Mouse (Mus musculus) liver, embryonic 14.5 days (tissue): ENCODE measurements around the gene Ccdc51. TPM values are rescaled to one million over a fixed set of nuclear protein-coding genes. Genes with fewer than 3 reads are reported as not detected.
"Not testable (repeated sequence)": the region's sequence is repeated elsewhere in the genome, so short reads cannot be mapped to it uniquely, and the experiment has no call there.

Experiments used
- ATAC-seq: fragments of 200-750 bp; cut with Nextera tagmentation; 2 replicates; pipeline ENCODE4 v1.8.0; 2017; ENCODE audit warnings: moderate number of reproducible peaks, mild to moderate bottlenecking, moderate library complexity; ENCODE audit not compliant: insufficient read depth
- DNase-seq, 3 experiments: peaks; one replicate each; pipeline ENCODE4 v3.0.0-alpha.2; 2012 to 2013; ENCODE audit warnings: low read depth in 3 of 3, low spot score in 3 of 3
- H3K27ac ChIP-seq: fragments of 300-500 bp; sonication (generic); 2 replicates; pipeline ENCODE4 v1.5.1; 2014; ENCODE audit warnings: moderate library complexity, mild to moderate bottlenecking, control low read depth, inconsistent platforms
- H3K27me3 ChIP-seq: fragments of 300-500 bp; sonication (generic); 2 replicates; pipeline ENCODE4 v1.6.1; 2014; ENCODE audit warnings: mild to moderate bottlenecking, low read length, moderate library complexity; ENCODE audit not compliant: control insufficient read depth, insufficient read depth
- H3K36me3 ChIP-seq: fragments of 300-500 bp; sonication (generic); replicated peaks from 2 replicates; pipeline ENCODE4 v1.6.1; 2014; ENCODE audit warnings: low read depth; ENCODE audit not compliant: control insufficient read depth, insufficient read depth
- H3K4me1 ChIP-seq, 2 experiments: fragments of 200-500 bp in 1 of 2; fragments of 300-500 bp in 1 of 2; sonication (generic) in 1 of 2; replicated peaks; 2 replicates each; pipeline ENCODE4 v1.6.1; 2012 to 2014; ENCODE audit warnings: antibody characterized with exemption in 1 of 2, inconsistent platforms in 1 of 2, low read length in 1 of 2; ENCODE audit not compliant: control insufficient read depth in 2 of 2, insufficient read depth in 2 of 2
- H3K4me2 ChIP-seq: fragments of 300-500 bp; sonication (generic); 2 replicates; pipeline ENCODE4 v1.6.1; 2014; ENCODE audit warnings: low read depth, mild to moderate bottlenecking, control low read depth, moderate library complexity
- H3K4me3 ChIP-seq, 2 experiments: fragments of 200-500 bp in 1 of 2; fragments of 300-500 bp in 1 of 2; sonication (generic) in 1 of 2; 2 replicates each; pipeline ENCODE4 v1.5.1; 2012 to 2014; ENCODE audit warnings: low read depth in 2 of 2, low read length in 2 of 2, mild to moderate bottlenecking in 2 of 2, control low read depth in 1 of 2, inconsistent platforms in 1 of 2, moderate library complexity in 1 of 2; ENCODE audit not compliant: insufficient read depth in 1 of 2
- H3K9ac ChIP-seq: fragments of 300-500 bp; sonication (generic); replicated peaks from 2 replicates; pipeline ENCODE4 v1.6.1; 2014; ENCODE audit warnings: mild to moderate bottlenecking, control low read depth, moderate library complexity
- H3K9me3 ChIP-seq: fragments of 300-500 bp; sonication (generic); 2 replicates; pipeline ENCODE4 v1.6.1; 2016; ENCODE audit warnings: low read length, mixed read lengths; ENCODE audit not compliant: control insufficient read depth
- CTCF ChIP-seq: IDR thresholded peaks from 2 replicates; pipeline ENCODE4 v1.5.1; 2016; ENCODE audit warnings: antibody characterized with exemption, low read depth, control low read depth
- EP300 ChIP-seq: IDR thresholded peaks from 2 replicates; pipeline ENCODE4 v1.6.1; 2016; ENCODE audit warnings: antibody characterized with exemption, low read depth
- WGBS: fragments of 180-500 bp; shearing (Covaris S2); extraction: QIAGEN DNeasy Blood & Tissue Kit; methylation state at CpG from one replicate; pipeline ENCODE4 v1.1.7; 2014; ENCODE audit not compliant: insufficient replicate concordance; 5-methylcytosine and 5-hydroxymethylcytosine counted together
- polyA plus RNA-seq, 2 experiments: library from polyadenylated mRNA; depleted of rRNA in 1 of 2; stranded (reverse) in 1 of 2; unstranded in 1 of 2; fragments of >200 nt; fragmentation: Nextera tagmentation in 1 of 2; extraction: Ambion mirVana in 1 of 2; gene quantifications; 2 replicates each; pipeline versions ENCODE4 v1.2.1 to v1.2.3; 2012 to 2014

Gene Ccdc51
- polyA plus RNA-seq, 2 experiments = 7.1 to 12.1 TPM

DNA sequence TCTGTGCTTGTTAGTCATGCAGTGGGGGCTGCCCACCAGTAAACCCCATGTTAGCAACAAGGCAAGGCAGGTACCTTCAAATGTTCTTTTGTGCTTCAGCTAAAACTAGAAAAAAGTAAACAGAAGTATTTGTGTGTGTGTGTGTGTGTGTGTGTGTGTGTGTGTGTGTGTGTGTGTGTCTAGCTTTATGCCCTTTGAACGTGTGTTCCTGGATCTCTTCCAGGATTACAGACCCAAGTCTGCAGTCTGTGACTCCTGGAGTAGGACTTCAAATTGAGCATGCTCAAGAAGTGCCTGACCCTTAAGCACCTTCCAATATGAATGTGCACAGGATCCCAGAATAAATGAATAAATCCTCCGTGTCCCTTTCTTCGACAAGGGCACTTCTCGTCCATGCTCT, 44.8 kb downstream of the Ccdc51 start:
- DNase-seq = no peak
- no peak overlapping the region for H3K27ac ChIP-seq
- no peak for ATAC-seq
- H3K9me3 ChIP-seq = no peaks in the 10 kb centered on the region
- H3K4me2 ChIP-seq = no peak overlapping the region
- no peak overlapping the region for H3K9ac ChIP-seq
- no peaks in the 10 kb centered on the region for H3K27me3 ChIP-seq
- 63% methylated on average over 4 of the region's 4 CpGs for WGBS
- TF ChIP-seq EP300 (no peak), CTCF (no peak)
- no peak overlapping the region for H3K4me3 ChIP-seq
- H3K36me3 ChIP-seq = no peaks in the 10 kb centered on the region
- no peaks in the 10 kb centered on the region; a peak in 1 of 4 replicates for H3K4me1 ChIP-seq

DNA sequence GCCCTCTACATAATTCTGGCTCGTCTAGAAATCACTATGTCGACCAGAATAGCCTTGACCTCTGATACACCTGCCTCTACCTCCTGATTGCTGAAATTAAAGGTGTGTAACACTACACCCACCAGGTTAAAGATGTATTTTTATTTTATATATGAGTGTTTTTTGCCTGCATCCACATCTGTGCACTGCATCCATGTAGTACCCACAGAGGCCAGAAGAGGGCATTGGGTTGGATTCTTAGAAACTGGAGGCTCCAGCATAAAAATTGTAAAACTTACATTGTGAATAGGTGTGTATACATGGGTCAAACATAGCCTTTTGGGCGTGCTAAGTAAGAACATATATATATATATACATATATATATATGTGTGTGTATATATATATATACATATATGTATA, 45.9 kb downstream of the Ccdc51 start:
- ATAC-seq = no peak
- H3K4me2 ChIP-seq = no peak overlapping the region
- no peak for DNase-seq
- H3K27me3 ChIP-seq = no peaks in the 10 kb centered on the region
- TF ChIP-seq CTCF (peak; percentile 12; the same call in 1 of the 2 replicates), EP300 (no peak)
- no peak overlapping the region for H3K27ac ChIP-seq
- H3K4me1 ChIP-seq = no peaks in the 10 kb centered on the region; a peak in 1 of 4 replicates
- no peak overlapping the region for H3K4me3 ChIP-seq
- 31% methylated on average over 3 of the region's 3 CpGs for WGBS
- no peaks in the 10 kb centered on the region for H3K9me3 ChIP-seq
- no peak overlapping the region for H3K9ac ChIP-seq
- H3K36me3 ChIP-seq = no peaks in the 10 kb centered on the region

- Histone ChIP-seq H3K9ac (no peak overlapping the region), H3K36me3 (no peaks in the 10 kb centered on the region), H3K9me3 (no peaks in the 10 kb centered on the region), H3K4me2 (no peak overlapping the region), H3K4me3 (no peak overlapping the region), H3K4me1 (no peaks in the 10 kb centered on the region; a peak in 1 of 4 replicates), H3K27ac (no peak overlapping the region), H3K27me3 (no peaks in the 10 kb centered on the region)
- TF ChIP-seq CTCF (no peak), EP300 (no peak)
- ATAC-seq (no peak), DNase-seq (no peak)
- WGBS = 69% methylated on average over 5 of the region's 5 CpGs
These were observed 47.8 kb downstream of the Ccdc51 start for GRCm38 (mm10) chr9:109130076-109130475.

GRCm38 (mm10) chr9:109140414-109140813, 58.1 kb downstream of the Ccdc51 start:
- not testable (repeated sequence) for H3K27ac ChIP-seq, H3K9ac ChIP-seq, H3K4me3 ChIP-seq, H3K27me3 ChIP-seq, DNase-seq, H3K4me1 ChIP-seq, H3K4me2 ChIP-seq, ATAC-seq, H3K36me3 ChIP-seq, H3K9me3 ChIP-seq
- peak; percentile 49 for TF ChIP-seq CTCF
- WGBS = 49% methylated on average over 4 of the region's 4 CpGs

Other genes with a start within 250 kb of the Ccdc51 start
- 4.1 and 4.6 TPM in 2 replicates for gene Slc26a6, start 229.2 kb upstream of the Ccdc51 start, polyA plus RNA-seq (2012; rRNA removed)
- gene Slc26a6, start 229.2 kb upstream of the Ccdc51 start, polyA plus RNA-seq (2014; fragmentation: Nextera tagmentation; extraction: Ambion mirVana) = 5.9 and 7.0 TPM in 2 replicates
- 0.08 TPM in 1 of 2 replicates, not detected in the other for gene Tmem89, start 167.9 kb upstream of the Ccdc51 start, polyA plus RNA-seq (2012; rRNA removed)
- gene Tmem89, start 167.9 kb upstream of the Ccdc51 start, polyA plus RNA-seq (2014; fragmentation: Nextera tagmentation; extraction: Ambion mirVana) = not detected in 2 replicates
- gene Uqcrc1, start 145.9 kb upstream of the Ccdc51 start, polyA plus RNA-seq (2012; rRNA removed) = 200 and 206 TPM in 2 replicates
- gene Uqcrc1, start 145.9 kb upstream of the Ccdc51 start, polyA plus RNA-seq (2014; fragmentation: Nextera tagmentation; extraction: Ambion mirVana) = 297 and 318 TPM in 2 replicates
- 0.45 and 0.66 TPM in 2 replicates for gene Col7a1, start 128.9 kb upstream of the Ccdc51 start, polyA plus RNA-seq (2012; rRNA removed)
- 0.29 and 0.30 TPM in 2 replicates for gene Col7a1, start 128.9 kb upstream of the Ccdc51 start, polyA plus RNA-seq (2014; fragmentation: Nextera tagmentation; extraction: Ambion mirVana)
- 0.06 TPM in 2 replicates for gene Ucn2, start 96.5 kb upstream of the Ccdc51 start, polyA plus RNA-seq (2012; rRNA removed)
- gene Ucn2, start 96.5 kb upstream of the Ccdc51 start, polyA plus RNA-seq (2014; fragmentation: Nextera tagmentation; extraction: Ambion mirVana) = not detected in 2 replicates
- 2.1 TPM in 2 replicates for gene Pfkfb4, start 90.7 kb upstream of the Ccdc51 start, polyA plus RNA-seq (2012; rRNA removed)
- 1.9 and 2.8 TPM in 2 replicates for gene Pfkfb4, start 90.7 kb upstream of the Ccdc51 start, polyA plus RNA-seq (2014; fragmentation: Nextera tagmentation; extraction: Ambion mirVana)
- gene Shisa5, start 43.9 kb upstream of the Ccdc51 start, polyA plus RNA-seq (2012; rRNA removed) = 14.9 and 16.4 TPM in 2 replicates
- 16.0 TPM in 2 replicates for gene Shisa5, start 43.9 kb upstream of the Ccdc51 start, polyA plus RNA-seq (2014; fragmentation: Nextera tagmentation; extraction: Ambion mirVana)
- gene Trex1, start 22.8 kb upstream of the Ccdc51 start, polyA plus RNA-seq (2012; rRNA removed) = 12.0 and 14.1 TPM in 2 replicates
- 5.0 and 6.1 TPM in 2 replicates for gene Trex1, start 22.8 kb upstream of the Ccdc51 start, polyA plus RNA-seq (2014; fragmentation: Nextera tagmentation; extraction: Ambion mirVana)
- gene Atrip, start 8.4 kb upstream of the Ccdc51 start, polyA plus RNA-seq (2012; rRNA removed) = 5.3 and 6.5 TPM in 2 replicates
- 9.0 TPM in 2 replicates for gene Atrip, start 8.4 kb upstream of the Ccdc51 start, polyA plus RNA-seq (2014; fragmentation: Nextera tagmentation; extraction: Ambion mirVana)
- gene Tma7, start 94 bp downstream of the Ccdc51 start, polyA plus RNA-seq (2012; rRNA removed) = 37.4 and 92.4 TPM in 2 replicates
- 470 and 504 TPM in 2 replicates for gene Tma7, start 94 bp downstream of the Ccdc51 start, polyA plus RNA-seq (2014; fragmentation: Nextera tagmentation; extraction: Ambion mirVana)
- gene Plxnb1, start 12.9 kb downstream of the Ccdc51 start, polyA plus RNA-seq (2012; rRNA removed) = 4.3 and 4.7 TPM in 2 replicates
- 2.8 and 2.9 TPM in 2 replicates for gene Plxnb1, start 12.9 kb downstream of the Ccdc51 start, polyA plus RNA-seq (2014; fragmentation: Nextera tagmentation; extraction: Ambion mirVana)
- not detected in 2 replicates for gene Fbxw21, start 79.5 kb downstream of the Ccdc51 start, polyA plus RNA-seq (2012; rRNA removed)
- gene Fbxw21, start 79.5 kb downstream of the Ccdc51 start, polyA plus RNA-seq (2014; fragmentation: Nextera tagmentation; extraction: Ambion mirVana) = not detected in 2 replicates
- gene Fbxw13, start 113.5 kb downstream of the Ccdc51 start, polyA plus RNA-seq (2012; rRNA removed) = not detected in 2 replicates
- gene Fbxw13, start 113.5 kb downstream of the Ccdc51 start, polyA plus RNA-seq (2014; fragmentation: Nextera tagmentation; extraction: Ambion mirVana) = not detected in 2 replicates
- 0.03 TPM in 1 of 2 replicates, not detected in the other for gene Fbxw20, start 152.3 kb downstream of the Ccdc51 start, polyA plus RNA-seq (2012; rRNA removed)
- not detected in 2 replicates for gene Fbxw20, start 152.3 kb downstream of the Ccdc51 start, polyA plus RNA-seq (2014; fragmentation: Nextera tagmentation; extraction: Ambion mirVana)
- not detected in 2 replicates for gene Fbxw14, start 205.2 kb downstream of the Ccdc51 start, polyA plus RNA-seq (2012; rRNA removed)
- gene Fbxw14, start 205.2 kb downstream of the Ccdc51 start, polyA plus RNA-seq (2014; fragmentation: Nextera tagmentation; extraction: Ambion mirVana) = not detected in 2 replicates